Comparison of ENCODE assay signal across 9 mouse cellular contexts in the genomic region with DNA sequence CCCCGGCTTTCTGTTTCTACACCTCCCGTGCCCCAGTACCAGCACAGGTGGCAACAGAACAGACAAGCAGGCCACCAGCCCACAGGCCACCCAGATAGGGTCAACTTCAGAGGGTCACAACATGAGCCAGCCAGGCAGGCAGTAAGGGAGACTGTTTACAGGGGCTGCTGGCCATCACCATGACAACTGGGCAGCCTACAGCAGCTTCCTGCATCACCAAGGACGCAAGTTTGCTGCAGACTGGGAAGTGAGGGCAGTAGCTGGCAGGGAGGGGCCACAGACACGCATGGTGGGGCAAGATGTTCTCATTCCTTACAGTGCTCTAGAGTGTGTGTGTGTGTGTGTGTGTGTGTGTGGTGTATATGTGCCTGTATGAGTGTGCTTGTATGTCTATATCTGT. TPM values are rescaled to one million over a fixed set of nuclear protein-coding genes. Genes with fewer than 3 reads are reported as not detected.
DNase-seq lines count a peak whose midpoint lies in the region; ATAC-seq lines count a peak whose summit lies in the region.
"Had no signal": no experiment of that assay in that cellular context is flagged by ENCODE, and none has a peak within 500 bp of the region (broad histone marks: within the 10 kb centered on the region; RNA-seq: fewer than 3 reads in every experiment).

No protein-coding gene starts in this region.

- H3K27me3 ChIP-seq in heart, embryonic 16.5 days (ENCODE audit: control insufficient read depth, insufficient read depth, low read length) = no peaks in the 10 kb centered on the region; the same call in 1 of the 2 replicates
- no peaks in the 10 kb centered on the region for H3K27me3 ChIP-seq in hindbrain, embryonic 15.5 days
- H3K27me3 ChIP-seq: stomach, embryonic 15.5 days had no signal

- no peak overlapping the region for H3K9ac ChIP-seq in heart, embryonic 16.5 days (ENCODE audit: low read length)
- H3K9ac ChIP-seq in hindbrain, embryonic 15.5 days = no peak overlapping the region
- H3K9ac ChIP-seq: stomach, embryonic 15.5 days had no signal

- 34% methylated on average over 4 of the region's 4 CpGs for WGBS in heart, embryonic 16.5 days
- WGBS in hindbrain, embryonic 15.5 days = 20% methylated on average over 4 of the region's 4 CpGs

- H3K4me1 ChIP-seq in heart, embryonic 16.5 days (ENCODE audit: control insufficient read depth, insufficient read depth, low read length) = peaks cover 19% of the 10 kb centered on the region
- peaks cover 23% of the 10 kb centered on the region for H3K4me1 ChIP-seq in hindbrain, embryonic 15.5 days (replicated peaks)

- no peak overlapping the region for H3K4me3 ChIP-seq in heart, embryonic 16.5 days (ENCODE audit: low read length)
- H3K4me3 ChIP-seq in hindbrain, embryonic 15.5 days = no peak overlapping the region
- H3K4me3 ChIP-seq: stomach, embryonic 15.5 days had no signal

- no peak overlapping the region for H3K27ac ChIP-seq in heart, embryonic 16.5 days (ENCODE audit: low read length)
- H3K27ac ChIP-seq in hindbrain, embryonic 15.5 days (replicated peaks) = no peak overlapping the region
- H3K27ac ChIP-seq: stomach, embryonic 15.5 days had no signal

- no peaks in the 10 kb centered on the region for H3K36me3 ChIP-seq in heart, embryonic 16.5 days (ENCODE audit: control insufficient read depth, insufficient read depth)
- H3K36me3 ChIP-seq in hindbrain, embryonic 15.5 days = no peaks in the 10 kb centered on the region
- H3K36me3 ChIP-seq: stomach, embryonic 15.5 days had no signal

- 0 out of 2 replicates have a peak, but pooled peaks have one; percentile 18 for ATAC-seq in heart, embryonic 16.5 days (replicated peaks; ENCODE audit: extremely low read depth, insufficient read depth, low FRiP score)
- ATAC-seq in hindbrain, embryonic 15.5 days (ENCODE audit: low FRiP score, low read depth) = peak; percentile 60
- peak; percentile 72; the same call in 1 of the 2 replicates for ATAC-seq in monocyte, adult 5-6 weeks (replicated peaks; ENCODE audit: insufficient number of reproducible peaks, low FRiP score, low TSS enrichment, poor library complexity, severe bottlenecking)

- H3K9me3 ChIP-seq in heart, embryonic 16.5 days (replicated peaks; ENCODE audit: control insufficient read depth, low read length) = no peaks in the 10 kb centered on the region
- no peaks in the 10 kb centered on the region for H3K9me3 ChIP-seq in hindbrain, embryonic 15.5 days
- H3K9me3 ChIP-seq: stomach, embryonic 15.5 days had no signal

- H3K4me2 ChIP-seq in heart, embryonic 16.5 days (ENCODE audit: low read depth, low read length) = no peak overlapping the region
- no peak overlapping the region for H3K4me2 ChIP-seq in hindbrain, embryonic 15.5 days
- H3K4me2 ChIP-seq: stomach, embryonic 15.5 days had no signal

- no peak for DNase-seq in heart, adult 9 months (ENCODE audit: low spot score in 2 of 2)
- DNase-seq in T-cell, adult 2 months (ENCODE audit: low spot score) = peak; percentile 50
- DNase-seq in urinary bladder, adult 2 months (ENCODE audit: low spot score) = no peak
- DNase-seq in layer of hippocampus, adult 8-10 months (ENCODE audit: low spot score in 2 of 2) = no peak
- no peak for DNase-seq in ovary, postnatal 10 days (ENCODE audit: low spot score)

RNA-seq across cellular contexts. Expression of a gene that starts 18.8 kb away (rescaled TPM):
- 7.6 and 8.8 TPM in 2 replicates for polyA plus RNA-seq in heart, embryonic 16.5 days (2015; fragmentation: Nextera tagmentation; extraction: Ambion mirVana)
- 8.0 and 9.7 TPM in 2 replicates for polyA plus RNA-seq in hindbrain, embryonic 15.5 days (2015; fragmentation: Nextera tagmentation; extraction: Ambion mirVana)
- total RNA-seq in monocyte, adult 5-6 weeks (2017) = 25.0 to 58.3 TPM (median 29.7 TPM) in 3 replicates
- polyA plus RNA-seq in urinary bladder, adult 2 months (2012; rRNA removed) = 18.0 and 31.0 TPM in 2 replicates
- total RNA-seq in layer of hippocampus, adult 8-10 months (2022) = 10 to 100 TPM; 52.2 to 54.7 (median 52.5) TPM

Comparison
In these comparisons a context has a peak if more than half of its experiments do, and no peak if none do; other contexts are left out.
1. ATAC-seq: peak in every context shown above with its lines; median percentile 72 in monocyte, adult 5-6 weeks; 60 in hindbrain, embryonic 15.5 days; 18 in heart, embryonic 16.5 days.